Mouse (Mus musculus): ENCODE data around the gene Grk6. TPM values are rescaled to one million over a fixed set of nuclear protein-coding genes. Genes with fewer than 3 reads are reported as not detected.

The Grk6 gene
- polyA plus RNA-seq, 1 experiment from 2014 or later = 27.6 TPM

- no peak overlapping the region for H3K27ac ChIP-seq (ENCODE audit: poor library complexity, severe bottlenecking)
- no peak overlapping the region for H3K4me3 ChIP-seq
- ATAC-seq (ENCODE audit: insufficient number of reproducible peaks, low FRiP score) = no peak
- H3K4me1 ChIP-seq (replicated peaks) = peaks cover 21% of the 10 kb centered on the region
- peaks cover 3% of the 10 kb centered on the region; the same call in 1 of the 2 replicates for H3K9me3 ChIP-seq (replicated peaks)
- H3K27me3 ChIP-seq (replicated peaks) = peaks cover 58% of the 10 kb centered on the region
- H3K36me3 ChIP-seq = peaks cover 72% of the 10 kb centered on the region
- no peak overlapping the region for H3K4me2 ChIP-seq
- WGBS = 65% methylated on average over 16 of the region's 16 CpGs
- H3K9ac ChIP-seq = no peak overlapping the region
Measured at GRCm38 (mm10) chr13:55477492-55477891, 32.6 kb downstream of the Grk6 start.

DNA sequence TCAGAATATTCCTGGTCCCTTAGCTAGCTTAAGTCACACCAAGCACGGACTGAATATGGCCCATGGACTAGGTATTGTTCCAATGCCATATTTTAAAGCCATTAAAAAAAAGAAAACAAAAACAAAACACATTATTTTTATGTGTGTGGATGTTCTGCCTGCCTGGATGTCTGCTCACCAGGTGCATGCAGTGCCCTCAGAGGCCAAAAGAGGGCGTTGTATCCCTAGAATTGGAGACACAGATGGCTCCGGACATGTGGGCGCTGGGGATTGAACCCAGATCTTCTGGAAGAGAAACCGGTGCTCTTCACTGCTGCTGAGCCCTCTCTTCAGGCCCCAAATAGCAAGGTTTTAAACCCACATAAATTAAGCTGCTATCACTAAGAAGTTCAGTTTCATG is 33.2 kb downstream of the Grk6 start:
- no peak for ATAC-seq (ENCODE audit: insufficient number of reproducible peaks, low FRiP score)
- 47% methylated on average over 5 of the region's 5 CpGs for WGBS
- Histone ChIP-seq H3K27me3 (replicated peaks) (peaks cover 64% of the 10 kb centered on the region), H3K4me2 (no peak overlapping the region), H3K4me1 (replicated peaks) (peaks cover 21% of the 10 kb centered on the region), H3K9ac (no peak overlapping the region), H3K27ac (ENCODE audit: poor library complexity, severe bottlenecking) (no peak overlapping the region), H3K4me3 (no peak overlapping the region), H3K36me3 (peaks cover 75% of the 10 kb centered on the region), H3K9me3 (replicated peaks) (peaks cover 3% of the 10 kb centered on the region; the same call in 1 of the 2 replicates)

GRCm38 (mm10) chr13:55479008-55479407 is 34.1 kb downstream of the Grk6 start:
- Histone ChIP-seq H3K27ac (ENCODE audit: poor library complexity, severe bottlenecking) (0 out of 2 replicates have a peak overlapping the region, but pooled peaks have one; percentile 42), H3K4me1 (replicated peaks) (peaks cover 24% of the 10 kb centered on the region), H3K9ac (no peak overlapping the region), H3K36me3 (peaks cover 74% of the 10 kb centered on the region), H3K4me3 (no peak overlapping the region), H3K27me3 (replicated peaks) (peaks cover 67% of the 10 kb centered on the region), H3K4me2 (no peak overlapping the region), H3K9me3 (replicated peaks) (peaks cover 3% of the 10 kb centered on the region; the same call in 1 of the 2 replicates)
- 65% methylated on average over 7 of the region's 7 CpGs for WGBS
- ATAC-seq (ENCODE audit: insufficient number of reproducible peaks, low FRiP score) = no peak

GRCm38 (mm10) chr13:55479929-55480328 is 35.1 kb downstream of the Grk6 start:
- Histone ChIP-seq H3K9ac (no peak overlapping the region), H3K27me3 (replicated peaks) (peaks cover 67% of the 10 kb centered on the region), H3K27ac (ENCODE audit: poor library complexity, severe bottlenecking) (no peak overlapping the region), H3K4me3 (no peak overlapping the region), H3K9me3 (replicated peaks) (peaks cover 3% of the 10 kb centered on the region; the same call in 1 of the 2 replicates), H3K36me3 (peaks cover 65% of the 10 kb centered on the region), H3K4me2 (no peak overlapping the region), H3K4me1 (replicated peaks) (peaks cover 28% of the 10 kb centered on the region)
- ATAC-seq (ENCODE audit: insufficient number of reproducible peaks, low FRiP score) = no peak

- Histone ChIP-seq H3K27ac (ENCODE audit: poor library complexity, severe bottlenecking) (peak overlapping the region; percentile 26; the same call in 1 of the 2 replicates), H3K9ac (peak overlapping the region; percentile 25; the same call in 1 of the 2 replicates), H3K4me1 (replicated peaks) (peaks cover 50% of the 10 kb centered on the region), H3K9me3 (replicated peaks) (peaks cover 3% of the 10 kb centered on the region; the same call in 1 of the 2 replicates), H3K4me3 (no peak overlapping the region), H3K36me3 (peaks cover 38% of the 10 kb centered on the region), H3K27me3 (replicated peaks) (peaks cover 57% of the 10 kb centered on the region), H3K4me2 (no peak overlapping the region)
- 61% methylated on average over 7 of the region's 7 CpGs for WGBS
- ATAC-seq (ENCODE audit: insufficient number of reproducible peaks, low FRiP score) = no peak
Measured at GRCm38 (mm10) chr13:55482542-55482941, 37.7 kb downstream of the Grk6 start.

GRCm38 (mm10) chr13:55483071-55483470 is 38.2 kb downstream of the Grk6 start:
- WGBS = 31% methylated on average over 9 of the region's 9 CpGs
- Histone ChIP-seq H3K4me2 (peak overlapping the region; percentile 4; the same call in 1 of the 2 replicates), H3K27ac (ENCODE audit: poor library complexity, severe bottlenecking) (peak overlapping the region; percentile 22; the same call in 1 of the 2 replicates), H3K4me1 (replicated peaks) (peaks cover 55% of the 10 kb centered on the region), H3K27me3 (replicated peaks) (peaks cover 58% of the 10 kb centered on the region), H3K9me3 (replicated peaks) (peaks cover 3% of the 10 kb centered on the region; the same call in 1 of the 2 replicates), H3K36me3 (peaks cover 37% of the 10 kb centered on the region), H3K9ac (peak overlapping the region; percentile 25; the same call in 1 of the 2 replicates), H3K4me3 (no peak overlapping the region)
- ATAC-seq (ENCODE audit: insufficient number of reproducible peaks, low FRiP score) = no peak

DNA sequence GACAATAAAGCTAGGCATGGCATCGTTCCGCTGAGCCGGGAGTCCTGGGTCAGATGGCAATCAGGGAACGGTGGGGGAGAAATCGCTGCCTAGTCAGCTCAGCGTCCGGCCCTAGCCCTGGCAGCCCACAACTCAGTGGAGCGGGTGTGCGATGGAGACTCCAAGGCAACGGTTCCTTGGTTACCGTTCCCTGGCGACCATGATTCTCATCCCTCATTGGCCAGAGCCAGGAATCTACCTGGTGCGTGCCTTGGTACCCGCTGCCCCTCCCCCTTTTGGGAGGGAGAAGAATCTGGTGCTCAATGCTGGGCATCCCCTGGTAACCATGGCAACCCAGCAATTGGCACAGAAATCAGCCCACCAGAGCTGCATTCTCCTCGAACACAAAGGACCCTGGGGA is 38.7 kb downstream of the Grk6 start:
- H3K9me3 ChIP-seq (replicated peaks) = peaks cover 3% of the 10 kb centered on the region; the same call in 1 of the 2 replicates
- no peak overlapping the region for H3K4me3 ChIP-seq
- H3K36me3 ChIP-seq = peaks cover 37% of the 10 kb centered on the region
- peaks cover 64% of the 10 kb centered on the region for H3K27me3 ChIP-seq (replicated peaks)
- WGBS = 57% methylated on average over 15 of the region's 15 CpGs
- peak overlapping the region; percentile 22; the same call in 1 of the 2 replicates for H3K27ac ChIP-seq (ENCODE audit: poor library complexity, severe bottlenecking)
- peak overlapping the region; percentile 4; the same call in 1 of the 2 replicates for H3K4me2 ChIP-seq
- H3K4me1 ChIP-seq (replicated peaks) = peaks cover 56% of the 10 kb centered on the region
- no peak for ATAC-seq (ENCODE audit: insufficient number of reproducible peaks, low FRiP score)
- no peak overlapping the region for H3K9ac ChIP-seq

DNA sequence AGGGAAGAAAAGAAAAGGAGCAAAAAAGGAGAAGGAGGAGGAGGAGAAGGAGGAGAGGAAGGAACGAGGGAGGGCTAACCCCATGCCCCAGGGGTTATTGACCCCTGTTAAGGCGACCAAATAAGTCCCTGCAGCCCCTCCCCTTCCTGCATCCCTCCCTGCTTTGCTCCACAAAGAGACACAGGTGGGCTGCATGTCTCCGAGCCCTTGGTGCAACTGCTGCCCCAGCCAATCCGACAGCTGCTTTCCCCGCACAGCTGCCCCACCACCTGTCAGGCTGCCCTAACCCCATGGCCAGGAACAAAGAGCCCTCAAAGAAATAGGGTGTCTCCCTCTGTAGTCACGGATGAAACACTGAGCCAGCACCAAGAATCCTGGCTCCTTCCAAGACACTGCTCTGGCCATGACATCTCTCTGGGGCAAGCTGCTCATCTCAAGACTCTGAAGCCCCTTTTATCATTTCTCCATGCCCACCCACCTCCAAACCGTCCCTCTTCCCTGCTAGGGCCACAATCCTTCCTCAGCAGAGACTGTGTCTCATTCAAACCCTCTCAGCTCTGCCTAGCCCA is 39.7 kb downstream of the Grk6 start:
- H3K9me3 ChIP-seq (replicated peaks) = peaks cover 3% of the 10 kb centered on the region; the same call in 1 of the 2 replicates
- ATAC-seq (ENCODE audit: insufficient number of reproducible peaks, low FRiP score) = no peak
- H3K4me3 ChIP-seq = no peak overlapping the region
- H3K36me3 ChIP-seq = peaks cover 32% of the 10 kb centered on the region
- H3K27me3 ChIP-seq (replicated peaks) = peaks cover 74% of the 10 kb centered on the region
- H3K4me1 ChIP-seq (replicated peaks) = peaks cover 56% of the 10 kb centered on the region
- WGBS = 51% methylated on average over 7 of the region's 7 CpGs
- H3K4me2 ChIP-seq = no peak overlapping the region
- no peak overlapping the region for H3K9ac ChIP-seq
- no peak overlapping the region for H3K27ac ChIP-seq (ENCODE audit: poor library complexity, severe bottlenecking)

- Histone ChIP-seq H3K9ac (peak overlapping the region; percentile 98), H3K4me2 (peak overlapping the region; percentile 84), H3K27me3 (replicated peaks) (peaks cover 78% of the 10 kb centered on the region), H3K36me3 (peaks cover 16% of the 10 kb centered on the region), H3K4me1 (replicated peaks) (peaks cover 56% of the 10 kb centered on the region), H3K9me3 (replicated peaks) (no peaks in the 10 kb centered on the region), H3K4me3 (peak overlapping the region; percentile 92), H3K27ac (ENCODE audit: poor library complexity, severe bottlenecking) (no peak overlapping the region)
- ATAC-seq (ENCODE audit: insufficient number of reproducible peaks, low FRiP score) = no peak
- WGBS = 44% methylated on average over 14 of the region's 14 CpGs
Measured at GRCm38 (mm10) chr13:55486029-55486794, 41.3 kb downstream of the Grk6 start.

DNA sequence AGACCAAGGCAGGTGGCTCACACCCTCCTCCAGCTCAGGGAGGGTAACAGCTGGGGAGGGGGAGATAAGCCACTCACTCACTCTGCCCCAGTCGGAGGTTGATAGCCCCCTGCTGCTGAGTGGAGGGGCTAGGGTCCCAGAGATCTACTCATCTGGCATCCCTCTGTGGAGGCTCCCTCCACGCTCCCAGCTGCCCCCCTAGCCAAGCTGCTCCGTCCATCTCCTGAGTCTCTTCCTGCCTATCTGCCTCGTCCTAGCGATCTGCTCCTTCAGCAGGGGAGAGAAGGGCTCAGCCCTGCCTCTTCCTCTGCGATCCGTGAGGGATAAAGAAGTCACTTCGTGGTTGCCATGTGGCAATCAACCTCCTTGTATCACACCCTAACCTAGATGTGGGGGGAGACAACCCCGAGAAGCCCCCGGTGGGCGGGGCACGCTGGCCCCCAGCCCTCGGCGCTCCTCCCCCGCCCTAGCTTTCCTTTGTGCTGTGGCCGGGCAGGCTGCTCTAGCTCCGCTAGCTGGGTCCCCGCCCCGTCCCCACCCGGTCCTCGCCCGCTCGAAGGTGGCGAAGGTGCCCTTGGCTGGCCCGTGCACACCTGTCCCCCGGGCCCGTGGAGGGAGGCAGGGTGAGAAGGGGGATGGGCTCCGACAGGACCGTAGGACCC is 42.2 kb downstream of the Grk6 start:
- ATAC-seq (ENCODE audit: insufficient number of reproducible peaks, low FRiP score) = peak; percentile 55
- Histone ChIP-seq H3K27me3 (replicated peaks) (peaks cover 78% of the 10 kb centered on the region), H3K36me3 (peaks cover 7% of the 10 kb centered on the region), H3K4me3 (peak overlapping the region; percentile 92), H3K9ac (peak overlapping the region; percentile 98), H3K27ac (ENCODE audit: poor library complexity, severe bottlenecking) (peak overlapping the region; percentile 84), H3K4me1 (replicated peaks) (peaks cover 56% of the 10 kb centered on the region), H3K9me3 (replicated peaks) (no peaks in the 10 kb centered on the region), H3K4me2 (peak overlapping the region; percentile 84)
- WGBS = under 1% methylated on average over 26 of the region's 29 CpGs

All from heart, embryonic 12.5 days (tissue).